Mouse (Mus musculus): ENCODE data around the gene Slc16a10. TPM values are rescaled to one million over a fixed set of nuclear protein-coding genes. Genes with fewer than 3 reads are reported as not detected.

Slc16a10 gene
- polyA plus RNA-seq, 1 experiment from 2014 or later = 75.1 TPM

DNA sequence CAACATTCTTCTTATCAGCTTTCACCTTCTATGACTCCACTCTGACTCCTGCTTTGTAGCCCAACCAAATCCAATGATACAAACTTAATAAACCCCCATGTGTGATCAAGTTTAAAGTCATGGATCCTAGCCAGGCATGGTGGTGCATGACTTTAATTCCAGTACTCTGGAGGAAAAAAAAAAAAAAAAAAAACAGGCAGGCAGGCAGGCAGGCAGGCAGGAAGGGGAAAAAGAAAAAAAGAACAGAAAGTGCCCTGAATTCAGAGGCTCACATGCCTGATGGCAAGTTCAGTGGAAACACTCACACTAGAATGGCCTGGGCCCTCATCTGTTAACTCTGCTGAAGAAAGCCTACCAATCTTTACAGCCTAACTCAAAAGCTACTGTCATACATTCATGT is 12.9 kb downstream of the Slc16a10 start:
- Histone ChIP-seq H3K9me3 (replicated peaks) (no peaks in the 10 kb centered on the region), H3K36me3 (peaks cover 38% of the 10 kb centered on the region), H3K9ac (peak overlapping the region; percentile 47; the same call in 1 of the 2 replicates), H3K4me3 (replicated peaks) (no peak overlapping the region), H3K27ac (peak overlapping the region; percentile 99), H3K4me1 (replicated peaks) (peaks cover 97% of the 10 kb centered on the region), H3K4me2 (peak overlapping the region; percentile 4; the same call in 1 of the 2 replicates), H3K27me3 (no peaks in the 10 kb centered on the region)
- ATAC-seq (ENCODE audit: low read depth) = no peak
- no peak for DNase-seq

DNA sequence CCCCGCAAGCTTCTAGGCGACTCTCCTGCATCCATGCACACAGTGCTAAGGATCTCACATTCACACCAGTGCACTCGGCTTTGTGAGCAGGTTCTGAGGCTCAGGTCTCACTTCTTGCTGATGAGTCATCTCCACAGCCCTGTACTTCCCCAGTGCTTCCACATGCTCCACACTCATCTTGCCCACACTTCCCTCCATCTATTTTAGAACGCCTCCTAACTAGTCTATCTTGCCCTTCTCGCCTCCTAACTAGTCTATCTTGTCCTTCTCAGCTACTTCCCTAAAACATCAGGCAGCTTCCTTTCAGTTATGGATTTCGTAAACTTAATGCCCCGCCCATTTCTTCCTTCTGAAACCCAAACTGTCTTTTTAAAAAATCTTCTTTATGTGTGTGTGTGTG is 13.6 kb downstream of the Slc16a10 start:
- no peak overlapping the region for H3K4me3 ChIP-seq (replicated peaks)
- peaks cover 97% of the 10 kb centered on the region for H3K4me1 ChIP-seq (replicated peaks)
- no peak for ATAC-seq (ENCODE audit: low read depth)
- H3K27ac ChIP-seq = peak overlapping the region; percentile 99
- no peaks in the 10 kb centered on the region for H3K27me3 ChIP-seq
- H3K4me2 ChIP-seq = peak overlapping the region; percentile 4
- WGBS (ENCODE audit: insufficient replicate concordance) = 57% methylated on average over 7 of the region's 7 CpGs
- no peak for DNase-seq
- no peaks in the 10 kb centered on the region for H3K9me3 ChIP-seq (replicated peaks)
- peaks cover 40% of the 10 kb centered on the region for H3K36me3 ChIP-seq
- H3K9ac ChIP-seq = peak overlapping the region; percentile 47; the same call in 1 of the 2 replicates

DNA sequence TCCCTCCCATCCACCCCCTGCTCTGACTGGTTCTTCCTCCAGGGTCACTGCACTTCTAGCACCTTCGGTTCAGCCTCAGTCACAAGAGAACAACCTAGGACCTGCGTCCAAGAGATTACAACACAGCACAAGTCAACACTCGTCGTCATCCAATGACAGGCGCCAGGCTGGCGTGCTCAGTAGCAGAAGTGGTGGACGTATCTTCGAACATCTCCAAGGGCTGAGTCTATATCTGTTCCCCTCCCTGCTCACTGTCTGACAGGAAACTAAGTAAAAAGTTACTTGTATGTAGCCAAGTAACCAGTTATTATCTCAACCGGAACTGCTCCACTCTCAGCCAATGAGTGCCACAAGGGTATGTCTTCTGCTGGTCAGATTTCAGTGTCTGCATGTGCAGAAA is 16.9 kb downstream of the Slc16a10 start:
- peak; percentile 91 for DNase-seq
- Histone ChIP-seq H3K9ac (peak overlapping the region; percentile 72), H3K9me3 (replicated peaks) (no peaks in the 10 kb centered on the region), H3K27me3 (no peaks in the 10 kb centered on the region), H3K4me1 (replicated peaks) (peaks cover 94% of the 10 kb centered on the region), H3K36me3 (peaks cover 51% of the 10 kb centered on the region), H3K4me2 (peak overlapping the region; percentile 75), H3K27ac (peak overlapping the region; percentile 99), H3K4me3 (replicated peaks) (peak overlapping the region; percentile 47)
- WGBS (ENCODE audit: insufficient replicate concordance) = 16% methylated on average over 9 of the region's 9 CpGs
- peak; percentile 99 for ATAC-seq (ENCODE audit: low read depth)

DNA sequence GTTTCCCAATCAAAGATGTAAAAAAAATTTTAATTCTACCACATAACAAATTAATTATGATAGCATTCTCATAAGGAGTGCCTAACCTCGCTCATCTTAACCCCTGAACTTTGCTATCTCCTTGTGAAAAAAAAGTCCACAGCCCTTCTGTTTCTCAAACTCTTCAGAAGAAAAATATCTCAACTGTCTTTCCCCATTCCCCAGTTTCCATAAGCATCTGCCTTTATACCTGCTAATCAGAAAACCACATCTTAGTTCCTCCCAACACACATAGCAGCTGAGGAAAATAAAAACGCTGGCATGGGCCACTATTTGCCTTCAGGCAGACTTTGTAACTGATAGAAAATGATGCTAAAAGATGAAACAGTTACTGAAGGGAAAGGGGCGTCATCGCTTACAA is 17.5 kb downstream of the Slc16a10 start:
- no peaks in the 10 kb centered on the region for H3K9me3 ChIP-seq (replicated peaks)
- peaks cover 93% of the 10 kb centered on the region for H3K4me1 ChIP-seq (replicated peaks)
- H3K9ac ChIP-seq = peak overlapping the region; percentile 72
- H3K4me3 ChIP-seq (replicated peaks) = peak overlapping the region; percentile 35
- WGBS (ENCODE audit: insufficient replicate concordance) = 35% methylated on average over 4 of the region's 4 CpGs
- peaks cover 44% of the 10 kb centered on the region for H3K36me3 ChIP-seq
- DNase-seq = no peak
- H3K27ac ChIP-seq = peak overlapping the region; percentile 99
- no peaks in the 10 kb centered on the region for H3K27me3 ChIP-seq
- peak overlapping the region; percentile 75 for H3K4me2 ChIP-seq
- ATAC-seq (ENCODE audit: low read depth) = no peak

DNA sequence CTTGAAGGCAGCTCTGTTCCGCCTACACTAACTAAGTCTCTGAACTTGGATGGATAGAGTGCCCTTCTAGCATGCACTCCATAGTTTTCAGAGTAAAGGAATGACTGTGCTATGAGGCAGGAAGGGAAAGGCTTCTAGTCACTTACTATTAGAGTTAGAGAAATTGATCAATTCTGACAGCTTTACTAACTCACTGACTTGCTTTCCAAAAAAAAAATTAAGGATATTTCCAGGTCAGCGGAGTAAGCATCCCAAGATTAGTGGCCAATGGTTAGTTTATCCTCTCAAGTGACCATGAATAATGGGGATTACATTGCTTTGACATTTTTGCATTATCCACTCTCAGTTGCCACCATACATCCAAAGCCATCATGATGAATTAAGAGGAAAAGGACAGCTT is 18.0 kb downstream of the Slc16a10 start:
- no peaks in the 10 kb centered on the region for H3K9me3 ChIP-seq (replicated peaks)
- H3K27ac ChIP-seq = peak overlapping the region; percentile 99
- DNase-seq (no peak), ATAC-seq (ENCODE audit: low read depth) (no peak)
- H3K4me2 ChIP-seq = peak overlapping the region; percentile 75; the same call in 1 of the 2 replicates
- 88% methylated on average over 2 of the region's 2 CpGs for WGBS (ENCODE audit: insufficient replicate concordance)
- H3K9ac ChIP-seq = peak overlapping the region; percentile 50; the same call in 1 of the 2 replicates
- peaks cover 41% of the 10 kb centered on the region for H3K36me3 ChIP-seq
- H3K4me1 ChIP-seq (replicated peaks) = peaks cover 91% of the 10 kb centered on the region
- H3K4me3 ChIP-seq (replicated peaks) = no peak overlapping the region
- H3K27me3 ChIP-seq = no peaks in the 10 kb centered on the region

DNA sequence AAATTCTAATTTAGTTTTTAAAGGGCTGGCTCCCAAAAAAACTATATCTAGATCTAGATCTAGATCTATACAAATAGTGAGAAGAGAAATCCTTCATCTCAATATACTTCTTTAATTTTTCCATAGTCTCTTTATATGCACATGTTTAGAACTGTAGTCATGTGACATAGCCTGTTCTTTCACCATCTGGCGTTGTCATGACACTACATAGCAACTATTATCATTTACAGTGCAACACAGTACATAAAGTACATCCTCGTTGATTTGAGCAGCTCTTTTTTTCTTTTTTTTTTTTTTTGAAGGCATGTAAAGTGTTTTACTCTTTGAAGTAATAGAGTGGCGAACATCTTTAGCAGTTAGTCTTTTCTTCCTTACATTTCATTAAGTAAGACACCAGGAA is 22.6 kb downstream of the Slc16a10 start:
- H3K4me3 ChIP-seq (replicated peaks) = no peak overlapping the region
- H3K9me3 ChIP-seq (replicated peaks) = no peaks in the 10 kb centered on the region
- no peak overlapping the region for H3K9ac ChIP-seq
- WGBS (ENCODE audit: insufficient replicate concordance) = 77% methylated on average over 3 of the region's 3 CpGs
- no peak overlapping the region for H3K27ac ChIP-seq
- H3K4me2 ChIP-seq = no peak overlapping the region
- peaks cover 63% of the 10 kb centered on the region for H3K36me3 ChIP-seq
- no peak for DNase-seq
- no peak for ATAC-seq (ENCODE audit: low read depth)
- no peaks in the 10 kb centered on the region for H3K27me3 ChIP-seq
- H3K4me1 ChIP-seq (replicated peaks) = peaks cover 68% of the 10 kb centered on the region

DNA sequence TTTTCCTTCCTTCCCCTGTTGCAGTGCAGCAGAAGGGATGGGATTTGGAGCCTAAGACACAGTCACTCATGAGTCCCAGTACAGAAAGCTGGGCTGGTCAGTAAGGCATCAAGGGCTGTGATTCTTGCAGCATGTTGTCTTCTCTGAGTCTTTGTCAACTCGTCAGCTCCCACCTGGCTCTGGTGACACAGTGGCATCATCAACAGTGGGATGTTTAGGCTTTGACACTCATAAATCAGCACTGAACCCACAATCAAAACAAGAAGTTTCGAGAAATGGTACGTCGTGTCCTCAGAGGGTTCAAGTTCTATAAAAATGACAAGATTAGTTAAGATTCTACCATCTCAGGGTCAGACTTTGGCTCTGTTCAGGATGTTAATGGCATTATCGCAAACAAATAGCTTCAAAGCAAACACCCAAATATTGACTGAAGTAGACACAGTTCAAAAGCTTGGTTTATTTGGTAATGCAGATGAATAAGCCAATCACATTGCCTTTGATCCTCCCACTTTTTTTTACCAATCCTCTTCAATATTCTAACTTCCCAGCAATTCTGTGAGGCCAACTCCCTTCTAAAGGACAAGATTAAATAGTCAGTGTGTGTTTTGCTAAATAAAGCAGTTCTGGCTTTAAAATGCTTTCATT is 23.2 kb downstream of the Slc16a10 start:
- H3K4me3 ChIP-seq (replicated peaks) = no peak overlapping the region
- no peaks in the 10 kb centered on the region for H3K27me3 ChIP-seq
- DNase-seq (no peak), ATAC-seq (ENCODE audit: low read depth) (no peak)
- H3K36me3 ChIP-seq = peaks cover 65% of the 10 kb centered on the region
- H3K9me3 ChIP-seq (replicated peaks) = no peaks in the 10 kb centered on the region
- no peak overlapping the region for H3K27ac ChIP-seq
- H3K4me2 ChIP-seq = no peak overlapping the region
- peaks cover 68% of the 10 kb centered on the region for H3K4me1 ChIP-seq (replicated peaks)
- no peak overlapping the region for H3K9ac ChIP-seq
- WGBS (ENCODE audit: insufficient replicate concordance) = 91% methylated on average over 5 of the region's 5 CpGs

DNA sequence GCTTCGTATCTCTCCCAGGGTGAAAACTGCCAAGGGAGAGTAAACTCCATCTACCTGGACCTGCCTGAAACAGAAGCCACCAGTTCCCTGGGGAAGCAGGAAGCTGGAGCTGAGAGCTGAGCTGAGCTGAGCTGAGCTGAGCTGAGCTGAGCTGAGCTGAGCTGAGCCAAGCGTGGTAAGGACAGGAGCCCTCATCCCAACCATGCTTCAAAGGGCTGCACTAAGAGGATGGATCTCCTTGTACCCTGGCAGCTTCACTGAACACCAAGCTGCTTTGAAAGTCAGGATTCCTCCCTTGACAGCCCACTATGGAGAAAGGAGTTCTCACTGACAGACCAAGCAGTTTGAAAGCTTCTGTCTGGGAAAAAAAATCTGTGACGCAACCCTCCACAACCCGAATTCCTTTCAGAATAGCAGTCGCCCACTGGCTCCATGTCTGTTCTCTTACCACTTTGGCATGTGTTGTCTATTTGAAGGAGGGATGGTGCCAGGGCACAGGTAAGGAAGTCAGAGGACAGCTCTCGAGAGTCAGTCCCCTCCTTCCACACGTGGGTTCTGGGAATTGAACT is 28.5 kb downstream of the Slc16a10 start:
- Histone ChIP-seq H3K9ac (no peak overlapping the region), H3K27me3 (no peaks in the 10 kb centered on the region), H3K4me3 (replicated peaks) (no peak overlapping the region), H3K27ac (0 out of 2 replicates have a peak overlapping the region, but pooled peaks have one; percentile 45), H3K4me2 (no peak overlapping the region), H3K9me3 (replicated peaks) (no peaks in the 10 kb centered on the region), H3K36me3 (peaks cover 46% of the 10 kb centered on the region), H3K4me1 (replicated peaks) (peaks cover 70% of the 10 kb centered on the region)
- WGBS (ENCODE audit: insufficient replicate concordance) = 76% methylated on average over 7 of the region's 7 CpGs
- no peak for DNase-seq
- ATAC-seq (ENCODE audit: low read depth) = no peak

DNA sequence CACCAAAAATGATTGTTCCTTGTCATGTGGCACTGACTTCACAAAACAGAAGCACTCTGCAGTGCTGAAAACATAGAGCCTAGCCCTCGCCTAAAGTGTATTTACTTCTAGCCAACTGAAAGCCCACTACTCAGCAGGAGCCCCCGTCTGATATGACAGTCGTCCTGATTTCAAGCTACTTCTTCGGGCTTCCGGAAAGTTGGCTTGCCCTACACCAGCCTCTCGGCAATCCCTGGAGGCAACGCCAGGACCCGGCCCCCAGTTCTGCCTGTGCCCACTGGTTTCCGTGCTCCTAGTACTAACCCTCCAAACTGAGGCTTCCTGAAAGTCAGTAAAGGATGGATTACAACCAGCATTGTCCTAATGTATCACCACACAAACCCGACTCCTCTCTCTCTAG is 29.8 kb downstream of the Slc16a10 start:
- Histone ChIP-seq H3K4me1 (replicated peaks) (peaks cover 75% of the 10 kb centered on the region), H3K4me2 (no peak overlapping the region), H3K9ac (no peak overlapping the region), H3K36me3 (peaks cover 34% of the 10 kb centered on the region), H3K27me3 (no peaks in the 10 kb centered on the region), H3K4me3 (replicated peaks) (no peak overlapping the region), H3K9me3 (replicated peaks) (no peaks in the 10 kb centered on the region), H3K27ac (peak overlapping the region; percentile 19; the same call in 1 of the 2 replicates)
- ATAC-seq (ENCODE audit: low read depth) (no peak), DNase-seq (no peak)
- WGBS (ENCODE audit: insufficient replicate concordance) = 85% methylated on average over 10 of the region's 10 CpGs

DNA sequence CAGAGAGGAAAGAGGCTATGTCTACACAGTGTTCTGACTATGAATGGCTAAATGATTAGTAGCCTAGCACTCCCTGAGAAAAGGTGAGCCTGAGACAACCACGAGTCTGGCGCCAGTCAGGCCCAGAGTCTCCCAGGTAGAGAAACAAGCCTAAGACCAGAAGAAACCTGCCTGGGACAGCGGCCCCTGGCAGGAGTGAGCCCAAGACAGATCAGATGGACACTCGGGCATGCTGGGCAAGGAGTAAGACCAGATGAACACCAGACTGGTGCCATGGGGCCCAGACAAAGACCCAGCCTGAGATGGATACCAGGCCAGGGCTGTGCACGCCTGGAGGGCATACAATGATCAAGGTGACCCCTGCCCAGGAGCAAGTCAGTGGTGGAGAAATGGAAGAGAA is 32.5 kb downstream of the Slc16a10 start:
- H3K4me2 ChIP-seq = no peak overlapping the region
- H3K9ac ChIP-seq = 0 out of 2 replicates have a peak overlapping the region, but pooled peaks have one; percentile 4
- 83% methylated on average over 5 of the region's 5 CpGs for WGBS (ENCODE audit: insufficient replicate concordance)
- DNase-seq = no peak
- no peaks in the 10 kb centered on the region for H3K9me3 ChIP-seq (replicated peaks)
- H3K4me1 ChIP-seq (replicated peaks) = peaks cover 91% of the 10 kb centered on the region
- H3K27me3 ChIP-seq = no peaks in the 10 kb centered on the region
- ATAC-seq (ENCODE audit: low read depth) = no peak
- H3K4me3 ChIP-seq (replicated peaks) = no peak overlapping the region
- peak overlapping the region; percentile 3; the same call in 1 of the 2 replicates for H3K27ac ChIP-seq
- H3K36me3 ChIP-seq = peaks cover 14% of the 10 kb centered on the region

DNA sequence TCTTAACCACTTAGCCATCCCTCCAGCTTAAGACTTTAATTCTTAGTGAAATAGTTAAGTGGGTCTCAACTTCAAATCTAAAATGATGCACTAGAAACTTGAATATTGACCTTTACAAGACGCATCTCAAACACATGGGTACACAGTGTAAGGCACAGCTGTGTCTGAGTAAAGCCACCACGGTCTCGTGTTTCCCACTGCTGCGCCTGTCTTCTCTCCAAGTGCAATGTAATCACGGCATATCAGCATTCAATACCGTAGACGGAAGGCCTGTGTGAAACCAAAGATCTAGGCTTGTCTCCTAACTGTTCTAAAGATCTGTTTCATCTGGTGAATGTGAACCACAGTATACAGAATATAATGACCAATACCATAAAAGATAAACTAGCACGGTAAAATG is 33.1 kb downstream of the Slc16a10 start:
- Histone ChIP-seq H3K9me3 (replicated peaks) (no peaks in the 10 kb centered on the region), H3K9ac (no peak overlapping the region), H3K4me2 (no peak overlapping the region), H3K4me1 (replicated peaks) (peaks cover 89% of the 10 kb centered on the region), H3K27ac (peak overlapping the region; percentile 6; the same call in 1 of the 2 replicates), H3K27me3 (no peaks in the 10 kb centered on the region), H3K4me3 (replicated peaks) (no peak overlapping the region), H3K36me3 (peaks cover 11% of the 10 kb centered on the region)
- ATAC-seq (ENCODE audit: low read depth) (no peak), DNase-seq (no peak)
- 78% methylated on average over 8 of the region's 8 CpGs for WGBS (ENCODE audit: insufficient replicate concordance)

DNA sequence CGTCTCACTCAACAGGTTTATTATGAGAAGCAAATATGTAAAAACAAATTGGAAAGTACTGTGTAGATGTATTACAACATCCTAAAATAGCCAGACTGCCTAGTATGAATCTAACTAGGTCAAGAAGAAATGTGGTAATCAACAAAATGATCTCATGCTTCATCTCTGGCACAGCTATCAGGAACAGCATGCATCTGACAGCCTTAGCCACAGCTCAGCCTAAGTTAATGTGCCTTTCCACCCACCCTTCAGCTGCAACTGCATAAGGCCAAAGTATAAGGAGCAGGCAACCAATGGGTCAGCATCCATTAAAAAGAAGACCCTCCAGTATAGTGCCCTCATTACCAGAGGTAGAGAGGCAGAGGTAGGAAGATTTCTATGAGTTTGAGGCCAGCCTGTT is 34.1 kb downstream of the Slc16a10 start:
- ATAC-seq (ENCODE audit: low read depth) = no peak; the same call in 1 of the 2 replicates

More for the DNA sequence above, 34.1 kb downstream of the Slc16a10 start:
- no peaks in the 10 kb centered on the region for H3K9me3 ChIP-seq (replicated peaks)
- 90% methylated on average over 1 of the region's 1 CpGs for WGBS (ENCODE audit: insufficient replicate concordance)
- H3K9ac ChIP-seq = no peak overlapping the region
- H3K4me3 ChIP-seq (replicated peaks) = no peak overlapping the region
- H3K4me1 ChIP-seq (replicated peaks) = peaks cover 90% of the 10 kb centered on the region
- H3K27me3 ChIP-seq = no peaks in the 10 kb centered on the region
- DNase-seq = no peak
- H3K36me3 ChIP-seq = peaks cover 11% of the 10 kb centered on the region
- H3K4me2 ChIP-seq = no peak overlapping the region
- H3K27ac ChIP-seq = no peak overlapping the region

All from liver, embryonic 13.5 days (tissue).